In the genomic region with DNA sequence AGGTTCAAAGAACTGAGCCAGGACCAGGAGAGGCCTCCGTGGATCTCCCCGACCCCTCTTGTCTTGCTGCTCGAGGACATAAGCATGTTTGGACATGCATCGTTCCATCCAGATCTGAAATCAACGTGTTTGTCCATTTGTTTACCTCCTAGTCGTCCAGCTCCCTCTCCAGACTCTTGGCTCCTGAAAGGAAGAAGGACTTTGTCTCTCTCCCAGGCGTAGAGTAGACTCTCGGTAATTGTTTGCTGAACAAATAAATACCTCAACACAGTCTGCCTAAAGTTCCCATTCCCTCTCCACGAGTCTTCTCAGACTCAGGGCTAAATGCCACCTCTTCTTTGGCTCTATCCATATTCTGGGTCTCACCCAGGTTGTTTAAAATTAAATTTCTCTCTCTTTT, we compare ENCODE assay signal across 22 mouse cellular contexts. TPM values are rescaled to one million over a fixed set of nuclear protein-coding genes. Genes with fewer than 3 reads are reported as not detected.
A peak's percentile ranks its signal among the peaks of the same experiment; 100 is the strongest.
DNase-seq lines count a peak whose midpoint lies in the region; ATAC-seq and TF ChIP-seq lines count a peak whose summit lies in the region.
"Had no signal": no experiment of that assay in that cellular context is flagged by ENCODE, and none has a peak within 500 bp of the region (broad histone marks: within the 10 kb centered on the region; RNA-seq: fewer than 3 reads in every experiment).

No protein-coding gene starts in this region.

- no peaks in the 10 kb centered on the region for H3K36me3 ChIP-seq in liver, adult 2 months (ENCODE audit: control insufficient read depth, insufficient read depth, low read length)
- H3K36me3 ChIP-seq in liver, embryonic 12.5 days, result no peaks in the 10 kb centered on the region
- H3K36me3 ChIP-seq in liver, embryonic 15.5 days (replicated peaks), result no peaks in the 10 kb centered on the region
- no peaks in the 10 kb centered on the region for H3K36me3 ChIP-seq in liver, embryonic 11.5 days (ENCODE audit: control insufficient read depth, insufficient read depth, low read length)
- H3K36me3 ChIP-seq: embryonic facial prominence, embryonic 10.5 days; embryonic facial prominence, embryonic 12.5 days; forebrain, embryonic 15.5 days; G1E had no signal

- H3K4me2 ChIP-seq in liver, embryonic 12.5 days, result no peak overlapping the region
- peak overlapping the region; percentile 10; the same call in 1 of the 2 replicates for H3K4me2 ChIP-seq in liver, embryonic 15.5 days
- no peak overlapping the region for H3K4me2 ChIP-seq in liver, embryonic 11.5 days
- H3K4me2 ChIP-seq: embryonic facial prominence, embryonic 12.5 days; forebrain, embryonic 13.5 days; forebrain, embryonic 15.5 days had no signal

- no peak for TF ChIP-seq CTCF in liver, adult 2 months (IDR thresholded peaks at IDR 0.05; ENCODE audit: low read depth, low read length)

- H3K4me3 ChIP-seq in liver, adult 2 months (ENCODE audit: insufficient read depth, low read depth, low read length), result no peak overlapping the region
- no peak overlapping the region for H3K4me3 ChIP-seq in liver, embryonic 12.5 days
- no peak overlapping the region for H3K4me3 ChIP-seq in liver, embryonic 15.5 days (replicated peaks)
- H3K4me3 ChIP-seq in liver, embryonic 11.5 days (ENCODE audit: low read depth, low read length), result no peak overlapping the region
- H3K4me3 ChIP-seq: embryonic facial prominence, embryonic 10.5 days; embryonic facial prominence, embryonic 12.5 days; forebrain, embryonic 13.5 days; forebrain, embryonic 15.5 days had no signal

- H3K9ac ChIP-seq in liver, adult 2 months (ENCODE audit: low read depth, low read length), result no peak overlapping the region
- H3K9ac ChIP-seq in liver, embryonic 12.5 days, result no peak overlapping the region
- H3K9ac ChIP-seq in liver, embryonic 15.5 days, result no peak overlapping the region
- H3K9ac ChIP-seq in liver, embryonic 11.5 days (ENCODE audit: low read depth, low read length), result no peak overlapping the region
- H3K9ac ChIP-seq: embryonic facial prominence, embryonic 12.5 days; forebrain, embryonic 13.5 days; forebrain, embryonic 15.5 days had no signal

- H3K4me1 ChIP-seq in liver, adult 2 months (ENCODE audit: control insufficient read depth, insufficient read depth, low read length), result 0 out of 2 replicates have a peak, but pooled peaks cover under 1% of the 10 kb centered on the region
- peaks cover 7% of the 10 kb centered on the region for H3K4me1 ChIP-seq in liver, embryonic 12.5 days
- peaks cover 5% of the 10 kb centered on the region for H3K4me1 ChIP-seq in liver, embryonic 15.5 days (replicated peaks)
- peaks cover 1% of the 10 kb centered on the region for H3K4me1 ChIP-seq in liver, embryonic 11.5 days (replicated peaks; ENCODE audit: control insufficient read depth, insufficient read depth, low read length)

- no peak overlapping the region for H3K27ac ChIP-seq in liver, adult 2 months (replicated peaks; ENCODE audit: insufficient read depth, low read depth, low read length)
- H3K27ac ChIP-seq in liver, embryonic 12.5 days, result no peak overlapping the region
- no peak overlapping the region for H3K27ac ChIP-seq in liver, embryonic 15.5 days (replicated peaks)
- H3K27ac ChIP-seq in liver, embryonic 11.5 days (ENCODE audit: low read depth, low read length), result no peak overlapping the region
- H3K27ac ChIP-seq: embryonic facial prominence, embryonic 10.5 days; embryonic facial prominence, embryonic 12.5 days; forebrain, embryonic 13.5 days; forebrain, embryonic 15.5 days had no signal

- no peaks in the 10 kb centered on the region for H3K79me2 ChIP-seq in liver, adult 2 months (ENCODE audit: control insufficient read depth, insufficient read depth, low read length)

- peak; percentile 77 for DNase-seq in liver, adult 2 months (ENCODE audit: extremely low read depth, low read depth, low spot score)
- DNase-seq in liver, embryonic 11.5 days (ENCODE audit: low spot score), result no peak
- peak; percentile 54 for DNase-seq in yolk sac, embryonic 10.5 days (ENCODE audit: low spot score)
- DNase-seq: adrenal gland, adult 8-10 months; adrenal gland, postnatal 14 days; adrenal gland, postnatal 36 days; B cell, adult 2 months; cerebellum, adult 11-12 months; cerebellum, adult 2 months; cerebellum, adult 9-10 months; cerebellum, postnatal 25 days had no signal

- TF ChIP-seq POLR2A in liver, adult 2 months (IDR thresholded peaks at IDR 0.05; ENCODE audit: extremely low read depth, insufficient read depth, low read length), result no peak

- ATAC-seq in liver, embryonic 12.5 days, result no peak
- ATAC-seq in liver, embryonic 15.5 days (ENCODE audit: insufficient read depth), result no peak
- ATAC-seq in liver, embryonic 11.5 days (replicated peaks; ENCODE audit: low FRiP score), result no peak
- ATAC-seq: activated CD4-positive, CD25-positive, alpha-beta regulatory T cell, adult 4 months; CD4-positive, CD25-positive, alpha-beta regulatory T cell, adult 4 months; forebrain, embryonic 13.5 days; forebrain, embryonic 15.5 days; Patski had no signal

- no peaks in the 10 kb centered on the region for H3K27me3 ChIP-seq in liver, adult 2 months (ENCODE audit: control insufficient read depth, insufficient read depth, low read length)
- H3K27me3 ChIP-seq in liver, embryonic 12.5 days (replicated peaks), result no peaks in the 10 kb centered on the region; the same call in 1 of the 2 replicates
- H3K27me3 ChIP-seq in liver, embryonic 15.5 days, result no peaks in the 10 kb centered on the region
- H3K27me3 ChIP-seq in liver, embryonic 11.5 days (replicated peaks; ENCODE audit: control insufficient read depth, insufficient read depth, low read length), result no peaks in the 10 kb centered on the region
- H3K27me3 ChIP-seq: CH12.LX; embryonic facial prominence, embryonic 12.5 days; forebrain, embryonic 15.5 days; Patski had no signal

- WGBS in liver, adult 2 months, result 30% methylated on average over 9 of the region's 9 CpGs
- 64% methylated on average over 9 of the region's 9 CpGs for WGBS in liver, embryonic 12.5 days (ENCODE audit: insufficient replicate concordance)
- 54% methylated on average over 9 of the region's 9 CpGs for WGBS in liver, embryonic 15.5 days (ENCODE audit: insufficient replicate concordance)
- WGBS in liver, embryonic 11.5 days, result 70% methylated on average over 9 of the region's 9 CpGs

- H3K9me3 ChIP-seq in liver, embryonic 12.5 days (replicated peaks), result no peaks in the 10 kb centered on the region
- no peaks in the 10 kb centered on the region for H3K9me3 ChIP-seq in liver, embryonic 15.5 days (replicated peaks)
- H3K9me3 ChIP-seq in liver, embryonic 11.5 days (ENCODE audit: control insufficient read depth, low read length), result no peaks in the 10 kb centered on the region
- H3K9me3 ChIP-seq: embryonic facial prominence, embryonic 10.5 days; embryonic facial prominence, embryonic 12.5 days; forebrain, embryonic 13.5 days; forebrain, embryonic 15.5 days; G1E had no signal

RNA-seq across cellular contexts. Expression of a gene that starts 16.0 kb away (rescaled TPM):
- 184 and 203 TPM in 2 replicates for total RNA-seq in liver, adult 2 months (2014; rRNA removed)
- 88.8 and 114 TPM in 2 replicates for polyA plus RNA-seq in liver, adult 2 months (2012; rRNA removed)
- 87.2 and 90.9 TPM in 2 replicates for polyA plus RNA-seq in liver, embryonic 12.5 days (2016; fragmentation: Nextera tagmentation; extraction: Ambion mirVana)
- 59.8 and 61.9 TPM in 2 replicates for polyA plus RNA-seq in liver, embryonic 15.5 days (2015; fragmentation: Nextera tagmentation; extraction: Ambion mirVana)
- 134 and 136 TPM in 2 replicates for polyA plus RNA-seq in liver, embryonic 11.5 days (2014; fragmentation: Nextera tagmentation; extraction: Ambion mirVana)
